Mouse (Mus musculus) heart, embryonic 14.5 days (tissue): ENCODE results near the gene Pak2. TPM values are rescaled to one million over a fixed set of nuclear protein-coding genes. Genes with fewer than 3 reads are reported as not detected.
"Not testable (repeated sequence)": the region's sequence is repeated elsewhere in the genome, so short reads cannot be mapped to it uniquely, and the experiment has no call there.

ENCODE experiments used
- ATAC-seq: fragments of 200-750 bp; cut with Nextera tagmentation; 2 replicates; pipeline ENCODE4 v1.8.0; 2017; ENCODE audit warnings: low read depth, moderate TSS enrichment; ENCODE audit not compliant: insufficient number of reproducible peaks, insufficient read depth, low FRiP score
- H3K27ac ChIP-seq, 2 experiments: fragments of 200-500 bp in 1 of 2; fragments of 300-500 bp in 1 of 2; sonication (generic) in 1 of 2; replicated peaks in 1 of 2; 2 replicates each; pipeline ENCODE4 v1.5.1; 2012 to 2014; ENCODE audit warnings: low read depth in 2 of 2, low read length in 2 of 2, control low read depth in 1 of 2, mild to moderate bottlenecking in 1 of 2, mixed read lengths in 1 of 2; ENCODE audit not compliant: control insufficient read depth in 1 of 2, insufficient read depth in 1 of 2
- H3K27me3 ChIP-seq: fragments of 300-500 bp; sonication (generic); 2 replicates; pipeline ENCODE4 v1.6.1; 2014; ENCODE audit warnings: mild to moderate bottlenecking, low read length, control low read depth; ENCODE audit not compliant: control insufficient read depth, insufficient read depth
- H3K36me3 ChIP-seq: fragments of 300-500 bp; sonication (generic); 2 replicates; pipeline ENCODE4 v1.6.1; 2014; ENCODE audit warnings: mild to moderate bottlenecking, control low read depth, low read length, mixed read lengths; ENCODE audit not compliant: control insufficient read depth, insufficient read depth
- H3K4me1 ChIP-seq, 2 experiments: fragments of 200-500 bp in 1 of 2; fragments of 300-500 bp in 1 of 2; sonication (generic) in 1 of 2; 2 replicates each; pipeline ENCODE4 v1.6.1; 2012 to 2014; ENCODE audit warnings: low read length in 2 of 2, control low read depth in 1 of 2, mixed read lengths in 1 of 2; ENCODE audit not compliant: control insufficient read depth in 2 of 2, insufficient read depth in 2 of 2
- H3K4me2 ChIP-seq: fragments of 300-500 bp; sonication (generic); 2 replicates; pipeline ENCODE4 v1.6.1; 2014; ENCODE audit warnings: mild to moderate bottlenecking, low read length
- H3K4me3 ChIP-seq, 2 experiments: fragments of 200-500 bp in 1 of 2; fragments of 300-500 bp in 1 of 2; sonication (generic) in 1 of 2; 2 replicates each; pipeline ENCODE4 v1.5.1; 2012 to 2014; ENCODE audit warnings: low read length in 2 of 2, mild to moderate bottlenecking in 2 of 2, control low read depth in 1 of 2, low read depth in 1 of 2, moderate library complexity in 1 of 2; ENCODE audit not compliant: control insufficient read depth in 1 of 2, insufficient read depth in 1 of 2
- H3K9ac ChIP-seq: fragments of 300-500 bp; sonication (generic); 2 replicates; pipeline ENCODE4 v1.6.1; 2014; ENCODE audit warnings: mild to moderate bottlenecking, low read length
- H3K9me3 ChIP-seq: fragments of 300-500 bp; sonication (generic); 2 replicates; pipeline ENCODE4 v1.6.1; 2016; ENCODE audit warnings: low read length, control low read depth; ENCODE audit not compliant: control insufficient read depth
- WGBS: fragments of 180-500 bp; shearing (Covaris S2); extraction: QIAGEN DNeasy Blood & Tissue Kit; methylation state at CpG from one replicate; pipeline ENCODE4 v1.1.7; 2014; 5-methylcytosine and 5-hydroxymethylcytosine counted together
- polyA plus RNA-seq: library from polyadenylated mRNA; unstranded; fragments of >200 nt; fragmentation: Nextera tagmentation; extraction: Ambion mirVana; gene quantifications from 2 replicates; pipeline ENCODE4 v1.2.1, GENCODE M21; 2014

Pak2 gene
- polyA plus RNA-seq, 1 experiment from 2014 or later, result 26.2 TPM

- Histone ChIP-seq H3K4me2 (no peak overlapping the region), H3K9me3 (0 out of 2 replicates have a peak, but pooled peaks cover 2% of the 10 kb centered on the region), H3K4me1 (no peaks in the 10 kb centered on the region), H3K4me3 (no peak overlapping the region), H3K27me3 (no peaks in the 10 kb centered on the region), H3K9ac (no peak overlapping the region), H3K36me3 (peaks cover 41% of the 10 kb centered on the region), H3K27ac (no peak overlapping the region)
- no peak for ATAC-seq
- 85% methylated on average over 12 of the region's 12 CpGs for WGBS
These were observed 28.4 kb upstream of the Pak2 start for GRCm38 (mm10) chr16:32107342-32108045.

- H3K4me3 ChIP-seq, result no peak overlapping the region
- no peaks in the 10 kb centered on the region for H3K27me3 ChIP-seq
- 97% methylated on average over 1 of the region's 1 CpGs for WGBS
- ATAC-seq, result no peak
- H3K9ac ChIP-seq, result no peak overlapping the region
- no peaks in the 10 kb centered on the region for H3K4me1 ChIP-seq
- no peak overlapping the region for H3K27ac ChIP-seq
- peaks cover 43% of the 10 kb centered on the region for H3K36me3 ChIP-seq
- no peak overlapping the region for H3K4me2 ChIP-seq
- H3K9me3 ChIP-seq, result 0 out of 2 replicates have a peak, but pooled peaks cover 2% of the 10 kb centered on the region
These were observed 26.6 kb upstream of the Pak2 start for GRCm38 (mm10) chr16:32105698-32106097.

GRCm38 (mm10) chr16:32102295-32102694, 23.2 kb upstream of the Pak2 start:
- Histone ChIP-seq H3K27me3 (no peaks in the 10 kb centered on the region), H3K9me3 (0 out of 2 replicates have a peak, but pooled peaks cover 2% of the 10 kb centered on the region), H3K4me2 (no peak overlapping the region), H3K9ac (no peak overlapping the region), H3K27ac (no peak overlapping the region), H3K4me3 (no peak overlapping the region), H3K36me3 (peaks cover 29% of the 10 kb centered on the region), H3K4me1 (peaks cover 0 to 12% of the 10 kb centered on the region in 2 experiments; a peak in 2 of 4 replicates)
- no peak for ATAC-seq
- 92% methylated on average over 13 of the region's 13 CpGs for WGBS

GRCm38 (mm10) chr16:32099638-32100150, 20.6 kb upstream of the Pak2 start, which contains the start of the genes Pigx and Cep19:
Pigx (minus strand) TSS chr16:32099740.
Cep19 (plus strand) TSS chr16:32099800.
- peak; percentile 95 for ATAC-seq
- H3K27ac ChIP-seq, result peak within 1 kb of the TSS; percentile 79 to 83
- peak within 1 kb of the TSS; percentile 86 for H3K9ac ChIP-seq
- H3K27me3 ChIP-seq, result no peaks in the 10 kb centered on the region
- H3K4me1 ChIP-seq, result peaks cover 0 to 12% of the 10 kb centered on the region in 2 experiments; a peak in 2 of 4 replicates
- no peaks in the 10 kb centered on the region for H3K9me3 ChIP-seq
- H3K4me2 ChIP-seq, result peak within 1 kb of the TSS; percentile 70
- H3K4me3 ChIP-seq, result peak within 1 kb of the TSS; percentile 78 to 86
- peaks cover 17% of the 10 kb centered on the region for H3K36me3 ChIP-seq
- under 1% methylated on average over 34 of the region's 34 CpGs for WGBS

GRCm38 (mm10) chr16:32098897-32099637, 19.9 kb upstream of the Pak2 start:
- no peaks in the 10 kb centered on the region for H3K9me3 ChIP-seq
- peak; percentile 55 for ATAC-seq
- H3K36me3 ChIP-seq, result peaks cover 18% of the 10 kb centered on the region
- peak overlapping the region; percentile 79 to 83 for H3K27ac ChIP-seq
- no peaks in the 10 kb centered on the region for H3K27me3 ChIP-seq
- H3K4me1 ChIP-seq, result peaks cover 0 to 12% of the 10 kb centered on the region in 2 experiments; a peak in 2 of 4 replicates
- WGBS, result under 1% methylated on average over 39 of the region's 39 CpGs
- peak overlapping the region; percentile 86 for H3K9ac ChIP-seq
- H3K4me3 ChIP-seq, result peak overlapping the region; percentile 78 to 86
- H3K4me2 ChIP-seq, result peak overlapping the region; percentile 70

- not testable (repeated sequence) for H3K4me2 ChIP-seq, H3K27ac ChIP-seq, H3K4me3 ChIP-seq, H3K9me3 ChIP-seq, H3K27me3 ChIP-seq, H3K9ac ChIP-seq, ATAC-seq
- peaks cover 11% of the 10 kb centered on the region for H3K36me3 ChIP-seq
- 63% methylated on average over 2 of the region's 2 CpGs for WGBS
- H3K4me1 ChIP-seq, result peaks cover 0 to 12% of the 10 kb centered on the region in 2 experiments; a peak in 2 of 4 replicates
These were observed 18.6 kb upstream of the Pak2 start for GRCm38 (mm10) chr16:32097757-32098156.

- ATAC-seq, result no peak
- WGBS, result 91% methylated on average over 7 of the region's 7 CpGs
These were observed 12.3 kb upstream of the Pak2 start for GRCm38 (mm10) chr16:32091466-32091865.

More at GRCm38 (mm10) chr16:32091466-32091865, 12.3 kb upstream of the Pak2 start:
- Histone ChIP-seq H3K4me1 (no peaks in the 10 kb centered on the region), H3K4me3 (no peak overlapping the region), H3K27ac (no peak overlapping the region), H3K4me2 (no peak overlapping the region), H3K27me3 (no peaks in the 10 kb centered on the region), H3K9me3 (no peaks in the 10 kb centered on the region), H3K9ac (no peak overlapping the region), H3K36me3 (peaks cover 64% of the 10 kb centered on the region)
